Mouse (Mus musculus): ENCODE results near the gene Lrrc30. TPM values are rescaled to one million over a fixed set of nuclear protein-coding genes. Genes with fewer than 3 reads are reported as not detected.

Lrrc30 gene
- total RNA-seq, 2 experiments from 2014 or later = not detected

DNA sequence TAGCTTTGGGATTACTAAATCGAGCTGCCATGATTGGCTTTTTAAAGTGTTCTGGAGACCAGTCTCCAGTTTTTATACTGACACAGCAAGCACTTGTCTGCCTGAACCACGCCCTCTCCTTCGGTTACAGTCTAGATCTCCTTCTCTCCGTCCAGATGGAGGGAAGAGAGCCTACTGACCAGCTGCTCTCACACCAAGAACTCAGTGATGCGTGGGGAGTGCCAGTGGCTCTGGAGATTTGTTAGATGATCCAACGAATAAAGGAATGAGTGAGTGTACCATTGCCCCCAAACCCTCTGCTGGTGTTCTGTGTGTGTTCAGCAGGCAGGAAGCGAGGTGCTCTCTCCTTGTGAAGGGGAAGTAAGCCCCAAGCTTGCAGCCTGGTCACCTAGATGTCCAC is 48.0 kb downstream of the Lrrc30 start:
- DNase-seq (ENCODE audit: extremely low spot score in 1 of 2, low spot score in 1 of 2) = no peak

DNA sequence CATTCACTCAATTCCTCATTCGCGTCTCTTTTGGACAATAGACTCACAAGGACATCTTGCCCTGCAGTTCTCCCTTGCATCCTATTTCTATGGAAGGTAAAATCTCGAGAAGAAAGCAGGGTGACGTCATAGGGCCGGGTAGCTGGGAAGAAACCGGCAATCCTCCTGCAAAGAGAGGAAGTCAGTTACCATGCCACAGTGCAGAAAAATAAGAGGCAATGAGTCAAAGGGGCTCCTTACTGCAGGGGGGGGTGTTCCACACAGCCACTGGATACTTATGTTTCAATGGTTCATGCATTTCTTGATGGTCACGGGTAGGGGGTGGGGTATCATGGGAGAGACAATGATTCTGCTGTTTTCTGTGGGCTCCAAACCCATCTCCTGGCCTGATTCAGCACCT is 49.1 kb downstream of the Lrrc30 start:
- no peak for DNase-seq (ENCODE audit: extremely low spot score in 1 of 2, low spot score in 1 of 2)

DNA sequence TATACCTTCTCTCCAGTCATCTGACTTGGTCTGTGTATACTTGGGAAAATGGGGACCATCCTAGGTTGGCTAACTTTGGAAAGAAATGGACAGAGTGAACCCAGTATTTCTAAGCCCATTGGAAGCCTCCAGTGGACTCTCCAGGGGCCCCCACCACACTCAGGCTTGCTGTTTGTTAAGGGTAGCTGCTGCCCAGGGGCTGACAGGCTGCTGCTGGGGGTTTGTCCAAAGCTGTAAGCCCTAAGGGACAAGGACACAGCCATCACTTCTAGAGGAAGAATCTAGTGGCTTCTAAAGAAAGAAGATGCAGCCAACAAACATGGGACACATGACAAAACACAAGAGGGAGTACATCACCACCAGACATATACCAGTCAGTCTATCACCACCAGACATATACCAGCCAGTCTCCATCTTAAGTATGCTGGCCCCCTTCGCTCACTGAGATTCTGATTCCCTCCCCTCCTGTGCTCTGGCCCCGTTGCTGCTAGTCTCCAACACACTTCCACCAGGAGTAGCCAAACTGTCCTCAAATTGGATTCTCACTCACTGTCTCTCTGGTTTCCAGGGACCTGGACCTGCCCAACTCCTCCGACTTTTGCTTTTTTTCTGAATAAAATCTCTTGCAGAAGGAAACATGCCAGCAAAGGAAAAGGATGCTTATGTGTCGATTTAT is 49.7 kb downstream of the Lrrc30 start:
- DNase-seq (ENCODE audit: extremely low spot score in 1 of 2, low spot score in 1 of 2) = no peak

DNA sequence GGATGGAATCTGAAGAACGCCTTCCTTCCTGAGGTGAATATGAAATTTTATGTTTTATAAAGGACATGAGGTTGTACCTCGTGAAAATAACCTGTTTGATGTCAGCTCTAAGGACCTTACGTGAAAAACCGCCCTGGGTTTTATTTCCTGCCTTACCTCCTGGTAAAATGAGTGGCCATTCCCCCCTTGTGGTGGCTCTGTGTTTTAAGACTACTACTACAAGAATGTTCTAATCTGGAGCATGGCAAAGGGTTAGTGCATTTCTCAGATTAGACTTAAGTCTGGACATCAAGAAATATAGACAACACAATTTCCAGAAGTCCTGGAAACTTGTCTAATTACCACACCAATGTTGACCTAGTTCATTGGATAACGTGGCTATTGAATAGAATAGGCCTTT is 50.7 kb downstream of the Lrrc30 start:
- DNase-seq (ENCODE audit: extremely low spot score in 1 of 2, low spot score in 1 of 2) = no peak

Other genes with a start within 250 kb of the Lrrc30 start
- 1 to 10 TPM; 3.1 TPM for gene Lama1, start 64.5 kb upstream of the Lrrc30 start, total RNA-seq (2021)